Mouse (Mus musculus) heart, adult 11 months (tissue): ENCODE data around the gene Pacrg.

Source experiments
- DNase-seq: peaks from one replicate; pipeline ENCODE4 v3.0.0; 2022

Gene Pacrg

GRCm38 (mm10) chr17:10840148-10840707 is at the start of gene Pacrg, which contains the start of gene Prkn:
Gene Pacrg, minus strand, starts transcription at chr17:10840311.
Gene Prkn, plus strand, starts transcription at chr17:10840384.
- DNase-seq, result peak; percentile 100

DNA sequence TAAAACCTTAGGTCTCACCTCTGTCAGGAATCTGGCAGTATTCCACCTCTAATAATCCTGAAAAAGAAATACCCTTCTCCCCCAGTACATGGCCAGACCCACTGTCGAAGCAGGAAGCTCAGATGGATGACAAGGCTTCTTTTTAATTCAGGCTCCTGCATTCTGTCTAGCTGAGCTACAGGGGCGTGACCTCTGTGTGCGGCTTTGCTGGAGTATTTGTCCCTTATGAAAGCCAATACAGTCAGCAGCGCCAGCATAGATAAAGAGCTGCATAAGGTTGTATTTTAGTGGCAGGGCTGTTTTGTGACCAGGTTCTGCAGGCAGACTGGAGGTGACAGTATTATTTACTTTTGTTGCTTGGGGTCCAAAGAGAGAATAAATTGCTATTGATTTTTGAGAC is 47.8 kb upstream of the Pacrg start:
- DNase-seq, result peak; percentile 89

GRCm38 (mm10) chr17:10882260-10882659 is 42.1 kb upstream of the Pacrg start:
- no peak for DNase-seq

- DNase-seq, result peak; percentile 55
Observed at GRCm38 (mm10) chr17:10878986-10879385, 38.9 kb upstream of the Pacrg start.

- peak; percentile 84 for DNase-seq
Observed at GRCm38 (mm10) chr17:10874208-10875187, 34.4 kb upstream of the Pacrg start.

- no peak for DNase-seq
Observed at GRCm38 (mm10) chr17:10854207-10854606, 14.1 kb upstream of the Pacrg start.

GRCm38 (mm10) chr17:10840731-10841201 is 655 bp upstream of the Pacrg start:
- peak; percentile 95 for DNase-seq

- no peak for DNase-seq
Observed at GRCm38 (mm10) chr17:10818971-10819370, 21.1 kb downstream of the Pacrg start.

DNA sequence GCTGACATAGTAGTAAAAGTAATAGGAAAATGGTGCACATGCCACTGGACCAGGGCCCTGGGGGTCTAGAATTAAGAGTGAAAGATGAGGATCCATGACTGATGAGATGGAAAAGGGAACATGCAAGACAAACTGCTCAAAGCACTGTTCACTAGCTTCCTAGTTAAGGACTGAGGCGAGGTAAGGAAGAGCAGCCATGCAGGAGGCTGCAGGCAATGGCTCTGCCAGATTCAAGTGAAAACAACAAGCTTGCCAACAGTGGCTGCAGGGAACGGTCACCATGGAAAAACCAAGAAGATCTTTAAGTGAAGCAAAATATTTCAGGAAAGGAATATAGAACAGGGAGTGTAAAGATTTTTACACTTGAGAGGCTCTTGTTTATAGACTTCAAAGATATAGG is 31.5 kb downstream of the Pacrg start:
- DNase-seq, result no peak

DNA sequence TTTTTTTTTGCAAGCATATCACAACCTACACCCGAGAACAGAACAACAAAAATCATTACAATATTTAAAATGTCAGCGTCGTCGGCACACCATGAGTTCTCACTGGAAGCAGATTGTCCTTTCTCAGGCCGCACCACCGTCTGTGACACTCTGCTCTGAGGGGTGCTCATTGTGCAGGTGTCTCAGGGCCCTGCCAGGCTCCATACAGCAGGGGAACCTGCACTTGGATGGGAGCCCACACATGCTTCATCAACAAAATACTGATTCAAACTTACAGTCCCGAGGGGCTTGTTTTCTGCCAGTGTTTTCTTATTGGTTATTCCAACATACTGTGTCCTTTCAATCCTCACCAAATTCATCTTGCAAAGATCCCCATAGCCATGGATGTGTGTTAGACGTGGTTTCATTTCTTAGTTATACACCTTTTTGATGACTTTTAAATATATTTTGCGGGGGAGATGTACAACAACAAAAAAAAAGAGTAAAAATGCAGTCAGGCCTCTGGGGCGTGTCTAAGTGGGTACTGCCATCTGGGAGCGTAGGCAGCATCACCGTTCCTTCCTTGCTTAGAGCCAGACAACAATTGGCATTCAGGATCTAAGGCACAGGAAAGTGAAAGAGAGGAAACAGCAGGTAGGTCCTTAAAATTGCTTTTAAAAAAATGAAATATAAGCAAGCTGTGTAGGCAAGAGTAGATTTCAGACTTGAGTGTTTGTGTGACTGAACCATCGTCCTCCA is 32.7 kb downstream of the Pacrg start:
- DNase-seq, result no peak

- DNase-seq, result no peak
Observed at GRCm38 (mm10) chr17:10806692-10807091, 33.4 kb downstream of the Pacrg start.

GRCm38 (mm10) chr17:10791661-10792060 is 48.5 kb downstream of the Pacrg start:
- no peak for DNase-seq

DNA sequence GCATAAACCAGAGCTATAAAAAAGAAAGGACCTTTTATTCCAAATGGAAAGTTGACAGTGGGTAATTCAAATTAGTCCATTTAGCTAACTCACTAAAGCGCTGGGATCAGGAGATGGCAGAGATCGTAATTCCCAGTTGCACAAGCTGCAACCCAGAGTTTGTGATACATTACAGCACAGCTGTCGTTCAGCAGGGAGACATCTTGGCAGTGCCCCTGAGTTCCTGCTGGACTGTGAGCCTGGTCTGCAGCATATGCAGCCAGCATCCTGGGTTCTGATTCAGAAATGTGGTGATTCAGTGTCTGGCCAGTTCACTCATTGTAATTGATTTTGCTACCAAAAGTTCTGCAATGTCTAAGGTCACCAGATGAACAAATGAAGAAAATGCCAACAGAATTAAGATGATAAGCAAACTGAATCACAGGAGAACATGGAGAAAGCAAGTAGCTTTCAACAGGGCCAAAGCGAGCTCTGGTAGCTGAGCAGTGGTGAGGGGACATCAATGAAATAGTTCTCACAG is 55.6 kb downstream of the Pacrg start:
- DNase-seq, result peak; percentile 88

GRCm38 (mm10) chr17:10776503-10776902 is 63.6 kb downstream of the Pacrg start:
- DNase-seq, result no peak

- no peak for DNase-seq
Observed at GRCm38 (mm10) chr17:10774468-10774867, 65.6 kb downstream of the Pacrg start.

DNA sequence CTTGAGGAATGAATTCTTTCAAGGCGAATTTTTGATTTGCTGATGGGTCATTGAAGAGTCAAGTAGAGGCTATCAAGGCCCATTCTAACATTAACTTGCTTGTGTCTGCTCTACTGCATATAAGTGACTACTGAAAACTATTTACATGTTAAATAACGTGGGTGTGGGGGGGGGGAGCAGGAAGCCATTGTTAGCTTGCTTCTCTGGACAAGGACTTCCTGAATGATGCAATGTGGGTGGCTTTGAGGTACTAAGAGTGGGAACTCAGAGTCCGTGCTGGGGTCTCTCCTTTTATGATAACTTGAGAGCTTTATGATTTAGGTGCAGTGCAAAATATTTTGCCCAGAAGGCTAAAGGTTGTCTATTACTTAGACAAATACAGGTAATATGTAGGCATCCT is 67.9 kb downstream of the Pacrg start:
- no peak for DNase-seq

DNA sequence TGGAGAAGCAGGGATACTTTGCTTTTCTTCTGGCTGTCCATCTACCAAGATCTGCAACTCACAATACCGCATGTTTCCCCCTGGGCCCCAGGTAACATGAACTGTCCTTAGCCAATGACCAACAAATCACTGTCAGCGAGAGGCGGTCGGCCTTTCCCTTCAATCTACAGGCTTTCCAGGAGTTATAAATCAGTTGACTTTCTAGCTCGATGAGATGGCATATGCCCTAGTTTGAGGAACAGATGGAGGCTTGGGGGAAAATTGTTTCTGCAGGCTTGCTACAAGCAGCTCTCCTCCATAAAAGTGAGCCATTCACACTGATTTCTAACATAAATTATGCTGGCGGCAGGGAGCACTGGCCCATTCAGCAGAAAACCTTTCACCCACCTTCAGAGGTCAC is 70.2 kb downstream of the Pacrg start:
- DNase-seq, result no peak

- DNase-seq, result peak; percentile 88
Observed at GRCm38 (mm10) chr17:10766735-10767406, 73.2 kb downstream of the Pacrg start.

GRCm38 (mm10) chr17:10764343-10764742 is 75.8 kb downstream of the Pacrg start:
- DNase-seq, result no peak

DNA sequence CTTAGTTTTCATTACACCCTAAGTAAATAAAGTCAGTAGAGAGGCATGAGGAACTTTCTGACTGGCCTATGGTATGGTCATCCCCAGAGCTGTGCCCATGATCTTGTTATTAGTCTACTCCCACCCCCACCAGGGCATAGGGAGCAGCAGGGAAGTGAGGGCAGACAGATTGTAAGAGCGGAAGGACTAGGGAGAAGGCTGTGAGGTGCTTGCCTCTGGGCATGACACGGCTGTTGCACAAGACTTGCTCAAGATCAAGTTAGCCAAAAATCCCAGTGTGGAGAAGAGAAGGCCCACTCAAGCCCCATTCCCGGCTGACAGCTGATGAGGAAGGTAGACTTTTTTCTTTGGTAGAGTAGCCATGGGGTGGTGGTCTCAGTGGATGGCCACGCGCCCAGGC is 82.7 kb downstream of the Pacrg start:
- no peak for DNase-seq

- peak; percentile 93 for DNase-seq
Observed at GRCm38 (mm10) chr17:10744709-10745461, 95.2 kb downstream of the Pacrg start.

DNA sequence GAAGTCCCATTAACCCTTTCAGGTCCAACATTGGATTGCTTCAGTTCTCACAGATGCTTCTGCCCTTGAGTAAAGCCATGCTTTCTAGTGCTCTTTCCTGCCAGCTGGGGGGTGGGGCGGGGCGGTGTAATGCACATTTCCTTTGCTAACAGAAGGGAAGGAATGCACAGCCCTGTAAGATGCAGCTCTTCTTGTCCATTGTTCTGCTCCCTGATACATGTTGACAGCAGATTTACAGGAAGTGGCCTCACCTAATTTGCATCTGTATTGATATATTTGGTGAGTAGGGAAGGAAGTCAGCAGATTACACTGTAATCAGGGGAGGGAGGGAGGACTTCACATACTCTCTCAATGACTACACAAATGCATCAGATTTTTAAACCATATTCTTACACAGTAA is 100.0 kb downstream of the Pacrg start:
- no peak for DNase-seq
